Comparison of ENCODE assay signal across 1 mouse cellular context in genomic region chr6:120835474-120836374, GRCm38 (mm10).
TF ChIP-seq lines count a peak whose summit lies in the region.

Gene Bcl2l13, plus strand, starts transcription at chr6:120836212.

TF ChIP-seq in CH12.LX, 34 proteins besides CTCF, POLR2A, EP300 and RAD21 (continued from another document):
- TF ChIP-seq HCFC1 (IDR thresholded peaks at IDR 0.05; ENCODE audit: low read depth, low read length), result peak; percentile 69
- 0 out of 2 replicates have a peak, but pooled peaks have one; percentile 13 for TF ChIP-seq MYC (IDR thresholded peaks at IDR 0.05; ENCODE audit: low read depth, low read length)
- TF ChIP-seq JUN (IDR thresholded peaks at IDR 0.05; ENCODE audit: insufficient read depth, low read depth, low read length), result no peak
- TF ChIP-seq MXI1 (IDR thresholded peaks at IDR 0.05; ENCODE audit: low read depth, low read length), result peak; percentile 66; the same call in 1 of the 2 replicates
- TF ChIP-seq JUND (conservative IDR thresholded peaks at IDR 0.05; ENCODE audit: low read depth, low read length), result no peak
- no peak; the same call in 1 of the 2 replicates for TF ChIP-seq SMC3 (IDR thresholded peaks at IDR 0.05; ENCODE audit: low read depth, low read length)
- no peak for TF ChIP-seq GABPA (IDR thresholded peaks at IDR 0.05; ENCODE audit: insufficient replicate concordance, low read depth, low read length)
- no peak for TF ChIP-seq CHD2 (IDR thresholded peaks at IDR 0.05; ENCODE audit: low read length)
